Mouse (Mus musculus) embryonic facial prominence, embryonic 10.5 days (tissue): ENCODE measurements at regions not wholly inside any gene's neighbourhood (a gene's known extent, or its start where the extent isn't known, plus 50 kb on each side); places are given as distances from the start of the nearest gene placed in this dataset.
"Not testable (repeated sequence)": the region's sequence is repeated elsewhere in the genome, so short reads cannot be mapped to it uniquely, and the experiment has no call there.

ENCODE experiments used
- DNase-seq: peaks from one replicate; pipeline ENCODE4 v3.0.0-alpha.2; 2017; ENCODE audit warnings: low spot score
- H3K27ac ChIP-seq: fragments of 300-500 bp; sonication (generic); replicated peaks from 2 replicates; pipeline ENCODE4 v1.5.1; 2016; ENCODE audit warnings: mild to moderate bottlenecking
- H3K27me3 ChIP-seq: fragments of 300-500 bp; sonication (generic); replicated peaks from 2 replicates; pipeline ENCODE4 v1.6.1; 2016; ENCODE audit warnings: low read depth, mild to moderate bottlenecking; ENCODE audit not compliant: poor library complexity, severe bottlenecking
- H3K36me3 ChIP-seq: fragments of 300-500 bp; sonication (generic); replicated peaks from 2 replicates; pipeline ENCODE4 v1.6.1; 2016; ENCODE audit warnings: mild to moderate bottlenecking, moderate library complexity
- H3K4me1 ChIP-seq: fragments of 300-500 bp; sonication (generic); 2 replicates; pipeline ENCODE4 v1.6.1; 2016
- H3K4me3 ChIP-seq: fragments of 300-500 bp; sonication (generic); 2 replicates; pipeline ENCODE4 v1.5.1; 2016; ENCODE audit warnings: mild to moderate bottlenecking, moderate library complexity
- H3K9me3 ChIP-seq: fragments of 300-500 bp; sonication (generic); 2 replicates; pipeline ENCODE4 v1.6.1; 2016; ENCODE audit warnings: mild to moderate bottlenecking
- WGBS: fragments of 180-500 bp; shearing (Covaris S2); methylation state at CpG from one replicate; pipeline ENCODE4 v1.1.7; 2016; 5-methylcytosine and 5-hydroxymethylcytosine counted together

GRCm38 (mm10) chr13:70223485-70223884 lies 413.9 kb downstream of the Ice1 start:
- H3K36me3 ChIP-seq = no peaks in the 10 kb centered on the region
- H3K9me3 ChIP-seq = no peaks in the 10 kb centered on the region
- no peaks in the 10 kb centered on the region for H3K27me3 ChIP-seq
- H3K27ac ChIP-seq = no peak overlapping the region
- no peak for DNase-seq
- no peaks in the 10 kb centered on the region for H3K4me1 ChIP-seq
- H3K4me3 ChIP-seq = no peak overlapping the region
- 90% methylated on average over 5 of the region's 5 CpGs for WGBS

- 86% methylated on average over 6 of the region's 6 CpGs for WGBS
- no peak overlapping the region for H3K27ac ChIP-seq
- H3K27me3 ChIP-seq = peaks cover 3% of the 10 kb centered on the region
- H3K9me3 ChIP-seq = no peaks in the 10 kb centered on the region
- no peak for DNase-seq
- no peak overlapping the region for H3K4me3 ChIP-seq
- H3K4me1 ChIP-seq = no peaks in the 10 kb centered on the region
- H3K36me3 ChIP-seq = no peaks in the 10 kb centered on the region
Observed at GRCm38 (mm10) chr13:70227167-70227566, 410.3 kb downstream of the Ice1 start.

- no peaks in the 10 kb centered on the region for H3K36me3 ChIP-seq
- no peak overlapping the region; the same call in 1 of the 2 replicates for H3K27ac ChIP-seq
- peaks cover 6% of the 10 kb centered on the region; the same call in 1 of the 2 replicates for H3K4me1 ChIP-seq
- H3K27me3 ChIP-seq = peaks cover 17% of the 10 kb centered on the region
- H3K9me3 ChIP-seq = no peaks in the 10 kb centered on the region
- WGBS = 30% methylated on average over 22 of the region's 22 CpGs
- peak; percentile 83 for DNase-seq
- peak overlapping the region; percentile 41 for H3K4me3 ChIP-seq
Observed at GRCm38 (mm10) chr13:70233896-70234799, 403.3 kb downstream of the Ice1 start.

- DNase-seq = no peak
- no peak overlapping the region for H3K27ac ChIP-seq
- H3K9me3 ChIP-seq = no peaks in the 10 kb centered on the region
- H3K4me3 ChIP-seq = no peak overlapping the region
- no peaks in the 10 kb centered on the region for H3K4me1 ChIP-seq
- H3K36me3 ChIP-seq = no peaks in the 10 kb centered on the region
- no peaks in the 10 kb centered on the region for H3K27me3 ChIP-seq
- WGBS = 91% methylated on average over 4 of the region's 4 CpGs
Observed at GRCm38 (mm10) chr13:70243598-70244157, 393.8 kb downstream of the Ice1 start.

GRCm38 (mm10) chr13:70260003-70260496 lies 377.4 kb downstream of the Ice1 start:
- Histone ChIP-seq H3K4me1 (no peaks in the 10 kb centered on the region), H3K9me3 (no peaks in the 10 kb centered on the region), H3K36me3 (no peaks in the 10 kb centered on the region), H3K4me3 (no peak overlapping the region), H3K27me3 (no peaks in the 10 kb centered on the region), H3K27ac (no peak overlapping the region)
- no peak for DNase-seq
- WGBS = 79% methylated on average over 12 of the region's 12 CpGs

GRCm38 (mm10) chr13:70263654-70264053 lies 373.8 kb downstream of the Ice1 start:
- no peak overlapping the region for H3K4me3 ChIP-seq
- peak; percentile 20 for DNase-seq
- no peaks in the 10 kb centered on the region for H3K4me1 ChIP-seq
- H3K36me3 ChIP-seq = no peaks in the 10 kb centered on the region
- H3K27me3 ChIP-seq = no peaks in the 10 kb centered on the region
- H3K9me3 ChIP-seq = no peaks in the 10 kb centered on the region
- 91% methylated on average over 3 of the region's 3 CpGs for WGBS
- no peak overlapping the region for H3K27ac ChIP-seq

GRCm38 (mm10) chr13:70276884-70277378 lies 360.5 kb downstream of the Ice1 start:
- not testable (repeated sequence) for DNase-seq, H3K9me3 ChIP-seq, H3K4me3 ChIP-seq, H3K27me3 ChIP-seq, H3K4me1 ChIP-seq, H3K27ac ChIP-seq, H3K36me3 ChIP-seq
- 84% methylated on average over 10 of the region's 10 CpGs for WGBS

GRCm38 (mm10) chr13:70277667-70278591 lies 359.5 kb downstream of the Ice1 start:
- H3K4me1 ChIP-seq = peaks cover 6% of the 10 kb centered on the region; the same call in 1 of the 2 replicates
- H3K36me3 ChIP-seq = no peaks in the 10 kb centered on the region
- WGBS = 84% methylated on average over 13 of the region's 13 CpGs
- H3K27me3 ChIP-seq = no peaks in the 10 kb centered on the region
- no peaks in the 10 kb centered on the region for H3K9me3 ChIP-seq
- H3K4me3 ChIP-seq = no peak overlapping the region
- no peak for DNase-seq
- no peak overlapping the region for H3K27ac ChIP-seq

- 85% methylated on average over 7 of the region's 7 CpGs for WGBS
- peaks cover 6% of the 10 kb centered on the region; the same call in 1 of the 2 replicates for H3K4me1 ChIP-seq
- no peaks in the 10 kb centered on the region for H3K27me3 ChIP-seq
- H3K4me3 ChIP-seq = no peak overlapping the region
- no peak overlapping the region for H3K27ac ChIP-seq
- DNase-seq = no peak
- H3K36me3 ChIP-seq = no peaks in the 10 kb centered on the region
- no peaks in the 10 kb centered on the region for H3K9me3 ChIP-seq
Observed at GRCm38 (mm10) chr13:70281051-70281847, 356.2 kb downstream of the Ice1 start.

- Histone ChIP-seq H3K9me3 (no peaks in the 10 kb centered on the region), H3K36me3 (no peaks in the 10 kb centered on the region), H3K4me1 (peaks cover 6% of the 10 kb centered on the region; the same call in 1 of the 2 replicates), H3K4me3 (no peak overlapping the region), H3K27ac (no peak overlapping the region), H3K27me3 (no peaks in the 10 kb centered on the region)
- peak; percentile 23 for DNase-seq
- WGBS = 46% methylated on average over 4 of the region's 4 CpGs
Observed at GRCm38 (mm10) chr13:70282731-70283130, 354.7 kb downstream of the Ice1 start.

GRCm38 (mm10) chr13:70283231-70283630 lies 354.2 kb downstream of the Ice1 start:
- DNase-seq = no peak
- 58% methylated on average over 5 of the region's 5 CpGs for WGBS
- no peaks in the 10 kb centered on the region for H3K36me3 ChIP-seq
- H3K27me3 ChIP-seq = no peaks in the 10 kb centered on the region
- peaks cover 4% of the 10 kb centered on the region; the same call in 1 of the 2 replicates for H3K4me1 ChIP-seq
- H3K9me3 ChIP-seq = no peaks in the 10 kb centered on the region
- no peak overlapping the region for H3K4me3 ChIP-seq
- no peak overlapping the region for H3K27ac ChIP-seq
